Mouse (Mus musculus): ENCODE results near the gene Kcnk4. TPM values are rescaled to one million over a fixed set of nuclear protein-coding genes. Genes with fewer than 3 reads are reported as not detected.

The Kcnk4 gene
- polyA plus RNA-seq, 1 experiment from 2014 or later = not detected

DNA sequence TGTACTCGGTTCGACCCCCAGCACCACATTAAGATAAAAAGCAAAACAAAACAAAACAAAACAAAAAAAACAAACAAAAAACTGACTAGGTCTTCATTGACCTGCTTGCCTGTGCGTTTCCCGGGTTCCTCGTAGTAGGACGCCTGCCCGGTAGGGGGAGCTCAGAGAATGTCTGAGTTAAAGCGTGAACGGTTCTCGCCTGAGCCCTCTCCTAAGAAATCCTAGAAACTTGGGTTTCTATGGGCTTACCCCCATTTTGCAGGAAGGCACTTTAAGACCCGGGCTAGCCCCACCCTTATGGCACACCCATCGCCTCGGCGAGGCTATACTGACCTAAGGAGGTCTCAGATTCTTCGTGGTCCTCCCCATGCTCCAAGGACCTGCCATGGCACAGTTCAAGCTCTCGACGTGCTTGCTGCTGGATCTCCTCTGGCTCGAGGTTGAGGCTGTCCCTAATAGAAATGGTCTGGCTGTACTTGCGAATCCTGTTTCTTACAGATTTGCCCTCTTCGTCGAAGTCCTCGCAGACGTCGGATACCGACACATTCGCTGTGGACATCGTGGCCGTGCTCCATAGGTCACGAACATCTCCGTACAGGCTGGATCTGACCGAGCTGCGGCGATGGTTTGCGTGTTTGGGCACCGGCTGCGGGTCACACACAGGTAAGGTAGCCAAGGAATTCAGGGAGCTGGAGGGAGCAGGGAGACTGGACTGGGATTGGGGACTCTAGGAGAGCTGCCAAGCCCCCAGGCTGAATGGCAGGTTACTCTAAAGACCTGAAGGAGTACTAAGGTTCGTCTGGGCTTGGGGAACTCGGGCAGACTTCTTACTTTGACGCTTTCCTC, 9.6 kb downstream of the Kcnk4 start:
- 4% methylated on average over 39 of the region's 39 CpGs for WGBS
- H3K27ac ChIP-seq = no peak overlapping the region
- H3K36me3 ChIP-seq = no peaks in the 10 kb centered on the region
- peaks cover 76% of the 10 kb centered on the region for H3K27me3 ChIP-seq (ENCODE audit: insufficient read depth, poor library complexity, severe bottlenecking)
- DNase-seq (ENCODE audit: low spot score) = peak; percentile 76
- peak overlapping the region; percentile 20 for H3K4me3 ChIP-seq
- 0 out of 2 replicates have a peak, but pooled peaks cover 2% of the 10 kb centered on the region for H3K9me3 ChIP-seq
- H3K4me1 ChIP-seq (replicated peaks) = peaks cover 53% of the 10 kb centered on the region

DNA sequence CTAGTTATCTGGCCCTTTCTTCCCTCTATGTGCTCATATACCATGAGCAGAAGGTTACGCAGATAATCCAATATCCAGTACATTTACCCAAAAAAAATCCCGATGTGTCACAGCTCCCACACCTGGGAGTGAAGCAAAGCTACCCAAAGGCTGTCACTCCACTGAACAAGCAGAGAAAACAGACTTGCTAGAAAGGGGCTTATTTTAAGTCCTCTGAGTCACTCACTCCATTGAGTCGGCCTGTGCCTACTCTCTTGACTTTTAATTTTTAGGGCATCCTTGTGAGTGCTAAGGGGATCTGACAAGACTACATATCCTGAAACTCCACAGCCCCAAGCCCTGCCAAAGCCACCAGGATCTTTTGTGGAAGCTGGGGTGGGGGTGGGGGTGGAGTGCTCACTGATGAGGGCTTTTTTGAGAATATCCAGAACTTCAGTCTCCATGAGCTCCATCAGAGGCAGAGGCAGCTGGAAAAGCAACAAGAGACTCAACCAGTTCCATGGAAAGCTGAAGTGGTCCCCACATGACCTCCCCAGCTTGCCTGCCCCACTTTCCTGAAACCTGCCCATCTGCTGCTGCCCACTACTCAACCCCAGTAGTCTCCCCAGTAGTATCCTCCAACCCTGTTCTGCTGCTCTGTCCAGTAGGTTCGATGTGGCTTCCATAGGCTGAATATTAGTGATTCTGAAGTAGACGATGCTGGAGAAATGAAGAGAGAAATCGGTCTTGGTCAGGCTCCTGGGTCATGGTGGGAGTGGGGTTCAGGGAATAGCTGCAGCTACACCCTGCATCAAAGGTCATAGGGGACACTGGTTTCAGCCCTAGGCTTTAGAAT, 11.2 kb downstream of the Kcnk4 start:
- H3K36me3 ChIP-seq = no peaks in the 10 kb centered on the region
- 62% methylated on average over 6 of the region's 6 CpGs for WGBS
- no peak for DNase-seq (ENCODE audit: low spot score)
- peaks cover 61% of the 10 kb centered on the region for H3K27me3 ChIP-seq (ENCODE audit: insufficient read depth, poor library complexity, severe bottlenecking)
- peaks cover 54% of the 10 kb centered on the region for H3K4me1 ChIP-seq (replicated peaks)
- H3K27ac ChIP-seq = no peak overlapping the region
- H3K9me3 ChIP-seq = 0 out of 2 replicates have a peak, but pooled peaks cover 2% of the 10 kb centered on the region
- H3K4me3 ChIP-seq = peak overlapping the region; percentile 81

GRCm38 (mm10) chr19:6921647-6922567, 12.4 kb downstream of the Kcnk4 start, which contains the start of gene Esrra:
Gene Esrra, minus strand, starts transcription at chr19:6921813.
- Histone ChIP-seq H3K4me1 (replicated peaks) (peaks cover 50% of the 10 kb centered on the region), H3K4me3 (peak within 1 kb of the TSS; percentile 81), H3K27me3 (ENCODE audit: insufficient read depth, poor library complexity, severe bottlenecking) (peaks cover 49% of the 10 kb centered on the region), H3K9me3 (0 out of 2 replicates have a peak, but pooled peaks cover 2% of the 10 kb centered on the region), H3K36me3 (no peaks in the 10 kb centered on the region), H3K27ac (peak within 1 kb of the TSS; percentile 97)
- WGBS = 1% methylated on average over 66 of the region's 66 CpGs
- peak; percentile 100 for DNase-seq (ENCODE audit: low spot score)

DNA sequence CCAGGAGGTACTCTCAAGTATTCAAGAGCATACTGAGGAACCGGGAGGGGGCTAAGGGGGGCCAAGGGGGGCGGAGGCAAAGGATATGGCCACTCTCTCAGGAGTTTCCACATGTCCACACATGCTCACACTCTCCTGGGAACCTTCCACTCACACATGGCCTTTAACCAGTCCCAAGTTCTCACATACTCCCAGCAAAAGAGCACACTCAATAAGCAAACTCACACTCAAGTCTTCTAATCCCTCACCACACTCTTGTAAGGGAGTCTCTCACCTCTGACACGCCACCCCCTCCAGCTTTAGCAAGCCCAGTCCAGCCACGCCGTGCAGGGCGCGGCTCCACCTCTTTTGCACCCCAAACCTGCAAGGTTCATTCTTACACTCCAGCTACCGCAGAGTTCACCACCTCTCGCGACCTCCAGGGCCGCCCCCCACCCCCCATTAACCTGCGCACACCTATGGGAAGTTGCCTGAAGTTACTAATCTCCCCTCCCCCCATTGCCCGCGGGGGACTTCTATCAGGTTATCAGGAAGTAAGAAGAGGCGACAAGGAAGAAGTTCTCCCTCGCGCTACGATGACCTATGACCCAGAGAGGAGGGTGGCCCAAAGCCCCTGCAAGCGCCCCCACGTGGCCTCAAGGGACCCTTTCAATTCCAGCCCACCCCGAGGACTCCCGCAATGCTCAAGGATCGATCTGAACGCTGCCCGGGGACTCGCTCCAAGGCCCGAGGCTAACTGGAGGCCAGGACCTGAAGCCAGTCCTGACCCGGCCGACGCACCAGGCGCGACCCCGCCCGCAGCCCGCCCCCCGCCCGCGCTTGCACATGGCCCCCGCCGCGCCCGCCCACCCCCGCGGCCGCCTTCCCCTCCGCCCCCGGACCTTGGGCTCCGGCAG, 13.3 kb downstream of the Kcnk4 start:
- no peaks in the 10 kb centered on the region for H3K36me3 ChIP-seq
- no peaks in the 10 kb centered on the region for H3K9me3 ChIP-seq
- DNase-seq (ENCODE audit: low spot score) = peak; percentile 70
- 1% methylated on average over 48 of the region's 48 CpGs for WGBS
- H3K27me3 ChIP-seq (ENCODE audit: insufficient read depth, poor library complexity, severe bottlenecking) = peaks cover 39% of the 10 kb centered on the region
- H3K27ac ChIP-seq = peak overlapping the region; percentile 97
- H3K4me3 ChIP-seq = peak overlapping the region; percentile 81
- H3K4me1 ChIP-seq (replicated peaks) = peaks cover 43% of the 10 kb centered on the region

DNA sequence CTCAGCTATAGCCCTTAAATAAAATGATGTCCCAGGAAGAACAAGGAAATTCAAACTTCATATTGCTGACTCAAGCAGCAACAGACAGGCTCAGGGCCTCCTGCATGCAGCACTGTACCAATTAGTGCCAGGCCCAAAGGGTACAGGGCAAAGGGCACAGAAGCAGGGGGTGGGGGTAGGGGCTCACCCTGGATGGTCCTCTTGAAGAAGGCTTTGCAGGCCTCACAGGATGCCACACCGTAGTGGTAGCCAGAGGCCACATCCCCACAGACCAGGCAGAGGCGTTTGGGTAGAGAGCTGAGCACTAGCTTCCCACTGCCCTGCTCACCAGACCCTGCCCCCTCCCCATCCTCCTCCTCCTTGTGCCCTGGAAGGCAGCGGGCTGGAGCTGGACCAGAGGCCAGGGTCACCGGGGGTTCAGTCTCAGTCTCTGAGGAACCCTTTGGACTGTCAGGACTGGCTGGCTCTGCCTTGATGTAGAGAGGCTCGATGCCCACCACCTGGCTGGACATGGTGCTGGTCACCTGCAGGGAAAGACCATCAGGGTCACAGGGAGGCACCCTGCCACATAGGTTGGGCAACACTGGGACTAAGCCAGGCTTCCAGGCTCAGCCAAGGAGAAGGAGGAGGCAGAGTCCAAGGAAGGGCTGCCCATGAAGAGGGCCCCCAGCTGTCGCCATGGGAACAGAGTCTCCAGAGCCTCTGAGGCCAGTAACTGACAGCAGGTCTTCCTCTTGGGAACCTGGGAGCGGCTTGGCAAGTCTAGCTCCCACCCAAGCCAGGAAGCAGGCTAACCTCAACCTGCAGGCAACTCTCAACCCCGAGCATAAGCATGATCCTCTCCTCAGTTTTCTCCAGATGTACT, 14.2 kb downstream of the Kcnk4 start:
- WGBS = 42% methylated on average over 8 of the region's 8 CpGs
- H3K4me3 ChIP-seq = peak overlapping the region; percentile 81
- no peaks in the 10 kb centered on the region for H3K36me3 ChIP-seq
- H3K4me1 ChIP-seq (replicated peaks) = peaks cover 34% of the 10 kb centered on the region
- H3K27me3 ChIP-seq (ENCODE audit: insufficient read depth, poor library complexity, severe bottlenecking) = peaks cover 31% of the 10 kb centered on the region
- H3K9me3 ChIP-seq = no peaks in the 10 kb centered on the region
- peak overlapping the region; percentile 97 for H3K27ac ChIP-seq
- DNase-seq (ENCODE audit: low spot score) = peak; percentile 39

DNA sequence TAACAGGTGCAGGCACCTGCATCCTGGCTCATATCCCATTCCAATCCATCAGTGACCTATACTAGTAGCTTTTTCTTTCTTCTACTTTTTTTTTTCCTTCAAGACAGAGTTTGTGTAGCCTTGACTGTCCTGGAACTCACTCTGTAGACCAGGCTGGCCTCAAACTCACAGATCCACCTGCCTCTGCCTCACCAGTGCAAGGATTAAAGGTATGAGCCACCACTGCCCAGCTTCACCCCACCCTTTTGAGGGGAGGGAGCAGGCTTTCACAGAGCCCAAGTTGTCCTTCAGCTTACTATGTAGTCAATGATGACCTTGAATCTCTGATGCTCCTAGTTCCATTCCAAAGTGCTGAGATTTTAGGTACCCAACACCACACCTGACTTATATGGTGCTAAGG, 14.9 kb downstream of the Kcnk4 start:
- DNase-seq (ENCODE audit: low spot score) = no peak
- Histone ChIP-seq H3K27me3 (ENCODE audit: insufficient read depth, poor library complexity, severe bottlenecking) (peaks cover 24% of the 10 kb centered on the region), H3K4me1 (replicated peaks) (peaks cover 27% of the 10 kb centered on the region), H3K27ac (no peak overlapping the region), H3K9me3 (no peaks in the 10 kb centered on the region), H3K36me3 (0 out of 2 replicates have a peak, but pooled peaks cover 2% of the 10 kb centered on the region), H3K4me3 (no peak overlapping the region)

DNA sequence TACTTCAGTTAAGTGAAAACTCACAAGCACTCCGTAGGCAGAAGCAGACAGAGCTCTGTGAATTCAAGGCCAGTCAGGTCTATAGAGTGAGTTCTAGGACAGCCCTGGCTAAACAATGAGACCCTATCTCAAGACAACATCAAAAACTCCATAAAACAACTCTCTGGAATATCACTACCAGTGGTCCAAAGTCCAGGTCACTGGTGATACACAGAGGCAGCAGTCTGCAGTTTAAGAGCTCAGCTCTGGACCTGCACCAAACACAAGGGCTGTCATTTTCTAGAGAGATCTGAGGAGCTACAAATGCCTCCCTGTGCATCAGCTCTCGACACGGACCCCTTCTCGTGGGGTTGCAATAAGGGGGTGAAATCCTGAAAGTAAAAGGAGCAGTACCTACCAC, 16.0 kb downstream of the Kcnk4 start:
- no peak for DNase-seq (ENCODE audit: low spot score)
- peaks cover 31% of the 10 kb centered on the region for H3K4me1 ChIP-seq (replicated peaks)
- H3K9me3 ChIP-seq = no peaks in the 10 kb centered on the region
- H3K27me3 ChIP-seq (ENCODE audit: insufficient read depth, poor library complexity, severe bottlenecking) = peaks cover 13% of the 10 kb centered on the region
- no peak overlapping the region for H3K27ac ChIP-seq
- peaks cover 13% of the 10 kb centered on the region for H3K36me3 ChIP-seq
- H3K4me3 ChIP-seq = no peak overlapping the region
- 95% methylated on average over 4 of the region's 4 CpGs for WGBS

DNA sequence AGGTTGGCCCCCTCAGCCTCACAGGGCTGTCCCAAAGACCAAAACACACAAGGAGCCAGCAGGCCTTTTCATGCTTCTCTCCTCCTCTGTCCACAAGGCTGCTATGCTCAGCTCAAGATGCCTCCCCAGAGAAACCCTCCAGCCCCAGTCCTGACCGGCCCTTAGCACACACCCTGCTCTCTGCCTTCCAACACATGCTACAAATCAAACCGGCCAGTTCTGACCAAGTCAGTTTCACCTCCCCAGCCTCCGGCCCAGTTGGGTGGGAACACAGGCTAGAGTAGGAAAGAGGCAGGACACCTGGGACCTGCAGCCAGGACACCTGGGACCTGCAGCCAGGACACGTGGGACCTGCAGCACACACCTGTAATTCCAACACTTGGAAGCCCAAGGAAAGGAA, 17.8 kb downstream of the Kcnk4 start:
- Histone ChIP-seq H3K36me3 (peaks cover 31% of the 10 kb centered on the region), H3K9me3 (no peaks in the 10 kb centered on the region), H3K4me3 (no peak overlapping the region), H3K4me1 (replicated peaks) (peaks cover 31% of the 10 kb centered on the region), H3K27ac (no peak overlapping the region), H3K27me3 (ENCODE audit: insufficient read depth, poor library complexity, severe bottlenecking) (no peaks in the 10 kb centered on the region)
- no peak for DNase-seq (ENCODE audit: low spot score)
- WGBS = 81% methylated on average over 4 of the region's 4 CpGs

DNA sequence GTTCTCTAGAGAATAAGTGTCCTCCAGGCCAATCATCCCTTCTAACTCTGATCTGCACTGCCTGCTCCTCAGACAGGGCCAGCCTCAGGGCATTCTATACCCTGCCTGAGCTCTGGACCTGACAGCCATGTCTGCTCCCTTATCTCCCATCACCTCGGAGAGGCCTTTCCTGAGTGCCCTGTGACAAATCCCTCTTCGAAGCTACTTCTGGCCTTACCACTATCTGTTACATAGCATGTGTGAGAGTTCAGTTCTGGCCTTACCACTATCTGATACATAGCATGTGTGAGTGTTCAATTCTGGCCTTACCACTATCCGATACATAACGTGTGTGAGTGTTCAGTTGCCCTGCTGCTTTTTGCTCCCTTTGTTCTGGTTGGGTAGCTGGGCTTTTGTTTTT, 19.0 kb downstream of the Kcnk4 start:
- DNase-seq (ENCODE audit: low spot score) = no peak
- WGBS = 92% methylated on average over 4 of the region's 4 CpGs

DNA sequence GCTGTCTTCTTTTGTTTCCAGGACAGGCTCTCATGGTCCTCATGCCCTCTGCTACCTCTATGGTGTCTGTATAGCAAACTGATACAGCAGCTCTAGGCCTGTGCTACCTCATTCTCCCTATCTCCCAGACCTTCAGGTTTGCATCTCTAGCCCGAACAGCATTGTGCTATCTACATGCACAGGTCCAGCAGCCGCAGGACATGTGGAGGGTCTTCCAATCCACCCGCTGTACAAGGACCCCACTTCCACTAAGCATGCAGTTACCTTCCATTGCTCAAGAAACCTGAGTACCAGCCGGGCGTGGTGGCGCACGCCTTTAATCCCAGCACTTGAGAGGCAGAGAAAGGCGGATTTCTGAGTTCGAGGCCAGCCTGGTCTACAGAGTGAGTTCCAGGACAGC, 19.8 kb downstream of the Kcnk4 start:
- H3K36me3 ChIP-seq = peaks cover 38% of the 10 kb centered on the region
- H3K4me3 ChIP-seq = no peak overlapping the region
- no peak for DNase-seq (ENCODE audit: low spot score)
- no peaks in the 10 kb centered on the region for H3K9me3 ChIP-seq
- peaks cover 23% of the 10 kb centered on the region for H3K4me1 ChIP-seq (replicated peaks)
- no peaks in the 10 kb centered on the region for H3K27me3 ChIP-seq (ENCODE audit: insufficient read depth, poor library complexity, severe bottlenecking)
- no peak overlapping the region for H3K27ac ChIP-seq
- WGBS = 92% methylated on average over 9 of the region's 9 CpGs

More for the DNA sequence above, 19.0 kb downstream of the Kcnk4 start:
- H3K27me3 ChIP-seq (ENCODE audit: insufficient read depth, poor library complexity, severe bottlenecking) = no peaks in the 10 kb centered on the region
- H3K27ac ChIP-seq = no peak overlapping the region
- no peak overlapping the region for H3K4me3 ChIP-seq
- H3K9me3 ChIP-seq = no peaks in the 10 kb centered on the region
- H3K36me3 ChIP-seq = peaks cover 38% of the 10 kb centered on the region
- H3K4me1 ChIP-seq (replicated peaks) = peaks cover 30% of the 10 kb centered on the region

- Histone ChIP-seq H3K27me3 (ENCODE audit: insufficient read depth, poor library complexity, severe bottlenecking) (no peaks in the 10 kb centered on the region), H3K4me1 (replicated peaks) (peaks cover 25% of the 10 kb centered on the region), H3K36me3 (peaks cover 38% of the 10 kb centered on the region), H3K27ac (no peak overlapping the region), H3K4me3 (0 out of 2 replicates have a peak overlapping the region, but pooled peaks have one; percentile 1), H3K9me3 (no peaks in the 10 kb centered on the region)
- WGBS = 84% methylated on average over 11 of the region's 11 CpGs
- DNase-seq (ENCODE audit: low spot score) = no peak
Observed at GRCm38 (mm10) chr19:6913991-6914390, 20.3 kb downstream of the Kcnk4 start.

All from hindbrain, embryonic 10.5 days (tissue).